In genomic region chr11:32925421-32926271, GRCm38 (mm10) we compare ENCODE assay signal across 8 mouse cellular contexts.
DNase-seq lines count a peak whose midpoint lies in the region; ATAC-seq and TF ChIP-seq lines count a peak whose summit lies in the region.

No protein-coding gene starts in this region.

- H3K4me3 ChIP-seq in forebrain, embryonic 12.5 days (replicated peaks) = peak overlapping the region; percentile 22
- peak overlapping the region; percentile 26 for H3K4me3 ChIP-seq in limb, embryonic 13.5 days
- H3K4me3 ChIP-seq in midbrain, postnatal 0 days (ENCODE audit: low read depth, low read length) = peak overlapping the region; percentile 9; the same call in 1 of the 2 replicates

- peak; percentile 65 for DNase-seq in Patski (ENCODE audit: low read depth, low spot score)
- peak; percentile 48 to 69 for DNase-seq in heart, postnatal 14 days
- DNase-seq in midbrain, postnatal 0 days (ENCODE audit: low spot score) = no peak
- no peak for DNase-seq in cerebellum, adult 11 months
- no peak for DNase-seq in right cerebral cortex, postnatal 10 days (ENCODE audit: low spot score in 2 of 2)
- no peak for DNase-seq in thymus, postnatal 10 days (ENCODE audit: low spot score in 2 of 2)

- H3K27ac ChIP-seq in forebrain, embryonic 12.5 days = no peak overlapping the region
- peak overlapping the region; percentile 95 for H3K27ac ChIP-seq in limb, embryonic 13.5 days
- no peak overlapping the region for H3K27ac ChIP-seq in midbrain, postnatal 0 days (ENCODE audit: low read depth, low read length)

- H3K36me3 ChIP-seq in forebrain, embryonic 12.5 days (replicated peaks) = no peaks in the 10 kb centered on the region
- H3K36me3 ChIP-seq in limb, embryonic 13.5 days = no peaks in the 10 kb centered on the region
- no peaks in the 10 kb centered on the region for H3K36me3 ChIP-seq in midbrain, postnatal 0 days (ENCODE audit: insufficient read depth, low read length)

- peak; percentile 98 for ATAC-seq in Patski
- peak; percentile 51; the same call in 1 of the 2 replicates for ATAC-seq in forebrain, embryonic 12.5 days (ENCODE audit: low FRiP score)
- ATAC-seq in limb, embryonic 13.5 days (ENCODE audit: low FRiP score, low read depth) = peak; percentile 94
- peak; percentile 27; the same call in 1 of the 2 replicates for ATAC-seq in midbrain, postnatal 0 days (ENCODE audit: low FRiP score)

- no peak for TF ChIP-seq CTCF in Patski (IDR thresholded peaks at IDR 0.05)
- TF ChIP-seq CTCF in midbrain, postnatal 0 days (IDR thresholded peaks at IDR 0.05) = no peak

- in situ Hi-C loops in Patski (cut with MboI; ENCODE audit: low pct_unique_long_range_greater_than_20kb) = no loop called here

- POLR2A ChIA-PET in Patski (lab: Charles Lee) = no interaction called here

- no peaks in the 10 kb centered on the region for H3K27me3 ChIP-seq in Patski
- peaks cover 28% of the 10 kb centered on the region for H3K27me3 ChIP-seq in forebrain, embryonic 12.5 days
- peaks cover 9% of the 10 kb centered on the region for H3K27me3 ChIP-seq in limb, embryonic 13.5 days
- peaks cover 6% of the 10 kb centered on the region; the same call in 1 of the 2 replicates for H3K27me3 ChIP-seq in midbrain, postnatal 0 days (ENCODE audit: insufficient read depth, low read length)

- H3K9ac ChIP-seq in forebrain, embryonic 12.5 days = peak overlapping the region; percentile 36; the same call in 1 of the 2 replicates
- H3K9ac ChIP-seq in limb, embryonic 13.5 days = peak overlapping the region; percentile 50; the same call in 1 of the 2 replicates
- peak overlapping the region; percentile 14; the same call in 1 of the 2 replicates for H3K9ac ChIP-seq in midbrain, postnatal 0 days (replicated peaks; ENCODE audit: low read length, poor library complexity, severe bottlenecking)

- CTCF ChIA-PET in Patski (lab: Charles Lee) = interaction anchor here (0.9 to 1.4 kb wide), 3 partner anchors 8 to 32 kb away, joined by 3 read pairs; no protein-coding TSS in a partner anchor

- H3K9me3 ChIP-seq in forebrain, embryonic 12.5 days = no peaks in the 10 kb centered on the region
- H3K9me3 ChIP-seq in limb, embryonic 13.5 days = 0 out of 2 replicates have a peak, but pooled peaks cover 5% of the 10 kb centered on the region
- H3K9me3 ChIP-seq in midbrain, postnatal 0 days (ENCODE audit: low read length) = no peaks in the 10 kb centered on the region

- H3K4me2 ChIP-seq in forebrain, embryonic 12.5 days = peak overlapping the region; percentile 52
- H3K4me2 ChIP-seq in limb, embryonic 13.5 days (replicated peaks) = peak overlapping the region; percentile 65
- peak overlapping the region; percentile 37 for H3K4me2 ChIP-seq in midbrain, postnatal 0 days (ENCODE audit: low read depth, low read length, poor library complexity, severe bottlenecking)

- H3K4me1 ChIP-seq in forebrain, embryonic 12.5 days = peaks cover 12% of the 10 kb centered on the region
- H3K4me1 ChIP-seq in limb, embryonic 13.5 days = peaks cover 75% of the 10 kb centered on the region
- H3K4me1 ChIP-seq in midbrain, postnatal 0 days (ENCODE audit: insufficient read depth, low read length) = peaks cover 9% of the 10 kb centered on the region; the same call in 1 of the 2 replicates

- intact Hi-C loops in heart, postnatal 14 days (cut with DNase I) = no loop called here

- WGBS in forebrain, embryonic 12.5 days = 2% methylated on average over 33 of the region's 33 CpGs
- under 1% methylated on average over 33 of the region's 33 CpGs for WGBS in limb, embryonic 13.5 days
- WGBS in midbrain, postnatal 0 days = 12% methylated on average over 33 of the region's 33 CpGs

Comparison
In these comparisons a context has a peak if more than half of its experiments do, and no peak if none do; other contexts are left out.
1. ATAC-seq: peak in every context shown above with its lines; median percentile 98 in Patski; 94 in limb, embryonic 13.5 days; 51 in forebrain, embryonic 12.5 days; 27 in midbrain, postnatal 0 days.
2. DNase-seq: peak in Patski (single experiment) and heart, postnatal 14 days (2 of 2); none in midbrain, postnatal 0 days (single experiment), cerebellum, adult 11 months (single experiment), right cerebral cortex, postnatal 10 days (0 of 2) and thymus, postnatal 10 days (0 of 2).
3. Peak in every context shown above with its lines, with median percentiles within 50 percentile points of each other: H3K4me2 ChIP-seq, H3K4me3 ChIP-seq and H3K9ac ChIP-seq.